In genomic region chr11:56636606-56637226, GRCm38 (mm10) we compare ENCODE assay signal across 29 mouse cellular contexts.
DNase-seq lines count a peak whose midpoint lies in the region; ATAC-seq and TF ChIP-seq lines count a peak whose summit lies in the region.
"Had no signal": no experiment of that assay in that cellular context is flagged by ENCODE, and none has a peak within 500 bp of the region (broad histone marks: within the 10 kb centered on the region; RNA-seq: fewer than 3 reads in every experiment).

No protein-coding gene starts in this region.

- H3K36me3 ChIP-seq in midbrain, embryonic 16.5 days (ENCODE audit: control insufficient read depth, insufficient read depth, low read length): no peaks in the 10 kb centered on the region
- H3K36me3 ChIP-seq in midbrain, embryonic 10.5 days: no peaks in the 10 kb centered on the region
- no peaks in the 10 kb centered on the region for H3K36me3 ChIP-seq in forebrain, embryonic 13.5 days (ENCODE audit: poor library complexity, severe bottlenecking)
- no peaks in the 10 kb centered on the region for H3K36me3 ChIP-seq in kidney, embryonic 15.5 days
- no peaks in the 10 kb centered on the region for H3K36me3 ChIP-seq in thymus, adult 2 months (ENCODE audit: control insufficient read depth, insufficient read depth, low read length)
- H3K36me3 ChIP-seq: embryonic facial prominence, embryonic 13.5 days; liver, embryonic 12.5 days; midbrain, embryonic 13.5 days had no signal

- H3K4me3 ChIP-seq in midbrain, embryonic 16.5 days (ENCODE audit: low read depth, low read length): no peak overlapping the region
- no peak overlapping the region for H3K4me3 ChIP-seq in midbrain, embryonic 10.5 days
- H3K4me3 ChIP-seq in forebrain, embryonic 13.5 days: no peak overlapping the region
- no peak overlapping the region for H3K4me3 ChIP-seq in kidney, embryonic 15.5 days (replicated peaks)
- no peak overlapping the region for H3K4me3 ChIP-seq in thymus, adult 2 months (ENCODE audit: control insufficient read depth, insufficient read depth, low read length)
- H3K4me3 ChIP-seq: embryonic facial prominence, embryonic 13.5 days; left cerebral cortex, adult 2 months; liver, embryonic 12.5 days; megakaryocyte, embryonic 14.5 days; midbrain, embryonic 13.5 days had no signal

- no peaks in the 10 kb centered on the region for H3K27me3 ChIP-seq in midbrain, embryonic 16.5 days (ENCODE audit: control insufficient read depth, insufficient read depth, low read depth, low read length)
- no peaks in the 10 kb centered on the region for H3K27me3 ChIP-seq in midbrain, embryonic 10.5 days (ENCODE audit: low read depth, poor library complexity, severe bottlenecking)
- no peaks in the 10 kb centered on the region for H3K27me3 ChIP-seq in forebrain, embryonic 13.5 days
- H3K27me3 ChIP-seq in kidney, embryonic 15.5 days: no peaks in the 10 kb centered on the region
- no peaks in the 10 kb centered on the region for H3K27me3 ChIP-seq in thymus, adult 2 months (ENCODE audit: control insufficient read depth, insufficient read depth, low read length)
- H3K27me3 ChIP-seq: embryonic facial prominence, embryonic 13.5 days; liver, embryonic 12.5 days; megakaryocyte, embryonic 14.5 days; midbrain, embryonic 13.5 days had no signal

- 46% methylated on average over 8 of the region's 8 CpGs for WGBS in midbrain, embryonic 16.5 days
- 50% methylated on average over 8 of the region's 8 CpGs for WGBS in midbrain, embryonic 10.5 days
- WGBS in forebrain, embryonic 13.5 days: 20% methylated on average over 8 of the region's 8 CpGs
- 60% methylated on average over 8 of the region's 8 CpGs for WGBS in kidney, embryonic 15.5 days
- WGBS in thymus, adult 2 months: 78% methylated on average over 8 of the region's 8 CpGs

- no peak for TF ChIP-seq POLR2A in thymus, adult 2 months (IDR thresholded peaks at IDR 0.05; ENCODE audit: control insufficient read depth, extremely low read depth, insufficient read depth, low read length, poor library complexity)

- no peak overlapping the region for H3K9ac ChIP-seq in midbrain, embryonic 16.5 days (ENCODE audit: low read depth, low read length)
- H3K9ac ChIP-seq in forebrain, embryonic 13.5 days: no peak overlapping the region
- no peak overlapping the region for H3K9ac ChIP-seq in kidney, embryonic 15.5 days
- H3K9ac ChIP-seq: embryonic facial prominence, embryonic 13.5 days; liver, embryonic 12.5 days; midbrain, embryonic 13.5 days had no signal

- no peak overlapping the region for H3K4me2 ChIP-seq in midbrain, embryonic 16.5 days (ENCODE audit: low read length)
- H3K4me2 ChIP-seq in forebrain, embryonic 13.5 days: no peak overlapping the region
- H3K4me2 ChIP-seq in kidney, embryonic 15.5 days: no peak overlapping the region
- H3K4me2 ChIP-seq: embryonic facial prominence, embryonic 13.5 days; heart, embryonic 11.5 days; liver, embryonic 12.5 days; midbrain, embryonic 13.5 days had no signal

- no peak for TF ChIP-seq CTCF in thymus, adult 2 months (IDR thresholded peaks at IDR 0.05; ENCODE audit: borderline replicate concordance, control insufficient read depth, extremely low read depth, insufficient read depth, low read length, poor library complexity)

- H3K4me1 ChIP-seq in midbrain, embryonic 16.5 days (ENCODE audit: control insufficient read depth, insufficient read depth, low read length): 0 out of 2 replicates have a peak, but pooled peaks cover 2% of the 10 kb centered on the region
- H3K4me1 ChIP-seq in midbrain, embryonic 10.5 days: peaks cover 10% of the 10 kb centered on the region
- H3K4me1 ChIP-seq in forebrain, embryonic 13.5 days: peaks cover 18% of the 10 kb centered on the region
- no peaks in the 10 kb centered on the region for H3K4me1 ChIP-seq in kidney, embryonic 15.5 days
- no peaks in the 10 kb centered on the region for H3K4me1 ChIP-seq in thymus, adult 2 months (replicated peaks; ENCODE audit: control insufficient read depth, insufficient read depth, low read length)
- H3K4me1 ChIP-seq: embryonic facial prominence, embryonic 13.5 days; liver, embryonic 12.5 days; megakaryocyte, embryonic 14.5 days had no signal

- DNase-seq in cerebellum, postnatal 14 days: peak; percentile 52 to 62
- no peak for DNase-seq in cerebellum, adult 11-12 months
- no peak for DNase-seq in midbrain, embryonic 10.5 days (ENCODE audit: low spot score)
- DNase-seq in thymus, adult 2 months: no peak
- DNase-seq: adrenal gland, adult 2 months; adrenal gland, postnatal 36 days; cerebellum, adult 9-10 months; gastrocnemius, postnatal 25 days; heart, adult 11 months; heart, postnatal 36 days; kidney, postnatal 25 days; lung, adult 18-20 months; lung, postnatal 4 days; retina, postnatal 1 day; right cerebral cortex, postnatal 14 days; thymus, postnatal 14 days had no signal

- ATAC-seq in midbrain, embryonic 16.5 days: no peak
- ATAC-seq in forebrain, embryonic 13.5 days: peak; percentile 68
- no peak for ATAC-seq in erythroid progenitor cell, adult 5-6 weeks (replicated peaks; ENCODE audit: low FRiP score, poor library complexity, severe bottlenecking)
- ATAC-seq in kidney, embryonic 15.5 days (replicated peaks; ENCODE audit: low FRiP score): no peak
- ATAC-seq: activated CD4-positive, CD25-positive, alpha-beta regulatory T cell, adult 4 months; intestine, postnatal 0 days; liver, embryonic 12.5 days; lung, postnatal 0 days; midbrain, embryonic 13.5 days had no signal

- H3K9me3 ChIP-seq in midbrain, embryonic 16.5 days (replicated peaks; ENCODE audit: control insufficient read depth, low read length, poor library complexity, severe bottlenecking): no peaks in the 10 kb centered on the region
- H3K9me3 ChIP-seq in midbrain, embryonic 10.5 days (replicated peaks): no peaks in the 10 kb centered on the region
- H3K9me3 ChIP-seq in forebrain, embryonic 13.5 days (replicated peaks): no peaks in the 10 kb centered on the region
- no peaks in the 10 kb centered on the region for H3K9me3 ChIP-seq in kidney, embryonic 15.5 days (replicated peaks)
- H3K9me3 ChIP-seq: embryonic facial prominence, embryonic 13.5 days; liver, embryonic 12.5 days; midbrain, embryonic 13.5 days had no signal

- peak overlapping the region; percentile 23; the same call in 1 of the 2 replicates for H3K27ac ChIP-seq in midbrain, embryonic 16.5 days (ENCODE audit: low read length)
- H3K27ac ChIP-seq in midbrain, embryonic 10.5 days (replicated peaks): no peak overlapping the region
- H3K27ac ChIP-seq in forebrain, embryonic 13.5 days: peak overlapping the region; percentile 35; the same call in 1 of the 2 replicates
- no peak overlapping the region for H3K27ac ChIP-seq in kidney, embryonic 15.5 days
- H3K27ac ChIP-seq in thymus, adult 2 months (ENCODE audit: control insufficient read depth, insufficient read depth, low read length): no peak overlapping the region
- H3K27ac ChIP-seq: embryonic facial prominence, embryonic 13.5 days; left cerebral cortex, adult 2 months; liver, embryonic 12.5 days; midbrain, embryonic 13.5 days had no signal

Comparison
In these comparisons a context has a peak if more than half of its experiments do, and no peak if none do; other contexts are left out.
1. DNase-seq: peak in cerebellum, postnatal 14 days (2 of 2); none in cerebellum, adult 11-12 months (single experiment), midbrain, embryonic 10.5 days (single experiment) and thymus, adult 2 months (single experiment).
2. H3K27ac ChIP-seq: peak in midbrain, embryonic 16.5 days (single experiment) and forebrain, embryonic 13.5 days (single experiment); none in midbrain, embryonic 10.5 days (single experiment), kidney, embryonic 15.5 days (single experiment) and thymus, adult 2 months (single experiment).